Mouse (Mus musculus) neutrophil, adult 65 days (primary cell): Measurements from ENCODE around the gene Gpr63. TPM values are rescaled to one million over a fixed set of nuclear protein-coding genes. Genes with fewer than 3 reads are reported as not detected.

ENCODE experiments used
- total RNA-seq: library from RNA; stranded (reverse); gene quantifications from 2 replicates; pipeline ENCODE4 v1.2.4, GENCODE M21; 2023

Gene Gpr63
- not detected in 2 replicates for total RNA-seq

GRCm38 (mm10) chr4:24966299-24966991 is at the start of gene Gpr63:
TSS of gene Gpr63 (plus strand) at chr4:24966407.

Other genes with a start within 250 kb of the Gpr63 start
- gene Klhl32, start 115.3 kb upstream of the Gpr63 start, total RNA-seq = not detected in 2 replicates
- gene Ndufaf4, start 68.3 kb upstream of the Gpr63 start, total RNA-seq = 2.7 and 3.7 TPM in 2 replicates